Mouse (Mus musculus) forebrain, embryonic 13.5 days (tissue): ENCODE data around the gene Mrpl23. TPM values are rescaled to one million over a fixed set of nuclear protein-coding genes. Genes with fewer than 3 reads are reported as not detected.

Experiments
- ATAC-seq: fragments of 200-750 bp; cut with Nextera tagmentation; 2 replicates; pipeline ENCODE4 v1.8.0; 2017
- H3K27ac ChIP-seq: fragments of 300-500 bp; sonication (generic); 2 replicates; pipeline ENCODE4 v1.5.1; 2015; ENCODE audit warnings: inconsistent platforms, mild to moderate bottlenecking, moderate library complexity
- H3K27me3 ChIP-seq: fragments of 300-500 bp; sonication (generic); 2 replicates; pipeline ENCODE4 v1.6.1; 2015; ENCODE audit warnings: mild to moderate bottlenecking, inconsistent platforms
- H3K36me3 ChIP-seq: fragments of 300-500 bp; sonication (generic); 2 replicates; pipeline ENCODE4 v1.6.1; 2015; ENCODE audit warnings: mild to moderate bottlenecking, inconsistent platforms; ENCODE audit not compliant: poor library complexity, severe bottlenecking
- H3K4me1 ChIP-seq: fragments of 300-500 bp; sonication (generic); 2 replicates; pipeline ENCODE4 v1.6.1; 2015; ENCODE audit warnings: inconsistent platforms
- H3K4me2 ChIP-seq: fragments of 300-500 bp; sonication (generic); 2 replicates; pipeline ENCODE4 v1.6.1; 2015; ENCODE audit warnings: inconsistent platforms, mild to moderate bottlenecking, moderate library complexity
- H3K4me3 ChIP-seq: fragments of 300-500 bp; sonication (generic); 2 replicates; pipeline ENCODE4 v1.5.1; 2015; ENCODE audit warnings: mild to moderate bottlenecking, inconsistent platforms
- H3K9ac ChIP-seq: fragments of 300-500 bp; sonication (generic); 2 replicates; pipeline ENCODE4 v1.6.1; 2015; ENCODE audit warnings: mild to moderate bottlenecking, inconsistent platforms
- H3K9me3 ChIP-seq: fragments of 300-500 bp; sonication (generic); replicated peaks from 2 replicates; pipeline ENCODE4 v1.6.1; 2016; ENCODE audit warnings: inconsistent platforms
- WGBS: fragments of 180-500 bp; shearing (Covaris S2); methylation state at CpG from one replicate; pipeline ENCODE4 v1.1.7; 2015; 5-methylcytosine and 5-hydroxymethylcytosine counted together
- polyA plus RNA-seq: library from polyadenylated mRNA; unstranded; fragments of >200 nt; fragmentation: Nextera tagmentation; extraction: Ambion mirVana; gene quantifications from 2 replicates; pipeline ENCODE4 v1.2.1, GENCODE M21; 2015

The Mrpl23 gene
- polyA plus RNA-seq: 16.2 and 16.5 TPM in 2 replicates

DNA sequence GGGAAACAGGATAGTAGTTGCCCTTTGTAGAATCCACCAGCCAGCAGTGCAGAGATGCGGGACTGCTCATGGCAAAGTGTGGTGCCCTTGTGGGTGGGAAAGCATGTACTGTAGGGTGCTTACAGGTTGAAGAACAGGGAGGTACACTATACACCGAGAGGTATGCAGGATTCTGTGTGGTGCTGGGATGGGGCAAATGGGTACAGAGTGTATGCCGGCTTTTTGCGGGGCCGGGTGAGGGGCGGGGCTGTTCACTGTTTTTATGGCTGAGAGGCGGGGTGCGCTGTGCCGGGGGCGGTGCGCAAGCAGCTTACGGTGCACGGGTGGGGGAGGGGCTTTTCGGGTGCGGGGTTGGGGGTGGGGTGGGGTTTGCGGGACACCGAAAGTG lies at the start of gene Mrpl23:
Gene Mrpl23, plus strand, starts transcription at position 16 of the 388 bp plus-strand sequence.
- H3K4me1 ChIP-seq: peaks cover 19% of the 10 kb centered on the region
- peak; percentile 84 for ATAC-seq

DNA sequence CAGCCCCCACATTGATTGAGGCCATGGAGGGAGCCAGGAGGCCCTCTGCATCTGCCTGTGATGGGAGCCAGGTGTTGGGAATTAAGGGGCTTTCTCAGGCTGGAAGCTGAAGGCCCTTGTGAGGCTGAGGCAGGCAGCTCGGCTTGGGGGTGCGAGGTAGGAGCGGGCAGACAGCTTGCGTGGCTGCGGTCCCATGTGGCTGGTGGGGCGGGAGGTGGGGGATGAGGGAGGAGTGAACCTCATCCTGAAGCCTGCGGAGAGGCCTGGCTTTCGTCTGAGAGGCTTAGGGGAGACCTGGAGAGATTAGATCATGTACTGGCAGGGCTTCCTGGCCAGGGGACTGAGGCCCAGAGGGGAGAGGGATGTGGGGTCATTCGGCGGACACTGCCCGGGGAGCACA lies 49.4 kb upstream of the Mrpl23 start:
- no peak overlapping the region for H3K9ac ChIP-seq
- 56% methylated on average over 11 of the region's 11 CpGs for WGBS
- no peaks in the 10 kb centered on the region for H3K36me3 ChIP-seq
- H3K4me1 ChIP-seq: peaks cover 37% of the 10 kb centered on the region
- H3K9me3 ChIP-seq: no peaks in the 10 kb centered on the region
- H3K4me3 ChIP-seq: no peak overlapping the region
- H3K27me3 ChIP-seq: no peaks in the 10 kb centered on the region
- no peak overlapping the region for H3K4me2 ChIP-seq
- peak overlapping the region; percentile 71 for H3K27ac ChIP-seq
- ATAC-seq: no peak

More for the DNA sequence above, at the start of gene Mrpl23:
- Histone ChIP-seq H3K4me2 (peak within 1 kb of the TSS; percentile 73), H3K36me3 (peaks cover 4% of the 10 kb centered on the region; the same call in 1 of the 2 replicates), H3K9me3 (no peaks in the 10 kb centered on the region), H3K4me3 (peak within 1 kb of the TSS; percentile 63), H3K27ac (peak within 1 kb of the TSS; percentile 55), H3K27me3 (no peaks in the 10 kb centered on the region), H3K9ac (peak within 1 kb of the TSS; percentile 76)
- WGBS: 7% methylated on average over 17 of the region's 17 CpGs

DNA sequence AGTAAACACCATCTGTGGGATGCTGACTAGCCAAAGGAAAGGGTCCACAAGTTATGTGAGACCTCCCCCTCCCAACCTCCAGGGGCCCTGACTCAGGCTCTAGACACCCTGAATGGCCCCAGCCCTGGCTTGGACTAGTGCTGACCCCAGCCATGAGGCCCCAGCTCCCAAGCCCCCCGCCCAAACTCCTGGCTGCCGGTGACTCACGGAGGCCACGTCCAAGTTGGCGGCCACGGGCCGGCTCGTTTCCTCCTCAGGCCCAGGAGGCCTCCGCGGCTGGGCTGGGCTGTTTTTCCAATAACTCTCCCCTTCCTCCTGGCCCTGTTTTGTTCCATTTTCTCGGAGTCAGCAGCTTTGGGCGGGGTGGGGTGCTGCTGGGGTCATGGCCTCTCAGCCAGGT lies 47.7 kb upstream of the Mrpl23 start:
- no peak overlapping the region for H3K4me3 ChIP-seq
- H3K36me3 ChIP-seq: no peaks in the 10 kb centered on the region
- WGBS: 89% methylated on average over 12 of the region's 12 CpGs
- H3K27ac ChIP-seq: no peak overlapping the region
- no peak for ATAC-seq
- H3K9me3 ChIP-seq: no peaks in the 10 kb centered on the region
- no peak overlapping the region for H3K9ac ChIP-seq
- H3K4me2 ChIP-seq: no peak overlapping the region
- peaks cover 37% of the 10 kb centered on the region for H3K4me1 ChIP-seq
- no peaks in the 10 kb centered on the region for H3K27me3 ChIP-seq

DNA sequence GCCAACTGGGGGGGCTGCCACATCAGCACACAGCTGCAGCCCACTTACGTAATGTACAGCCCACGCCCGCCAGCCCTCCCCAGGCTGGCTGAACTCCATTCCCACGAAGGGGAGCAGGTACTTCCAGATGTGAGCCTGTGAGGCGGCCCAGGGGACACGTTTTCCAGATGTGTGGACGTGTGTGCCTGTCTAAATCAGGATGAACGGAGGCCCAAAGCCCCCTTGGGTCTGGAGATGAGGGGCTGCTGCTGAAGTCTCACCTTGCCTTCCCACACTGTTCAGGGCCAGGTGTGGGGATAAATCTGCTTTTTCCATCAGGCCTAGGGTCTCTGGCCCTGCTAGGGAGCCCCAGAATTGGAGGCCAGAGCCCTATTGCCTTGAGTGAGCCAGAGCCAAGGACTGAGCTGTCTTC lies 45.7 kb upstream of the Mrpl23 start:
- no peak overlapping the region for H3K4me3 ChIP-seq
- H3K27ac ChIP-seq: peak overlapping the region; percentile 36; the same call in 1 of the 2 replicates
- peak overlapping the region; percentile 8; the same call in 1 of the 2 replicates for H3K9ac ChIP-seq
- no peaks in the 10 kb centered on the region for H3K9me3 ChIP-seq
- H3K27me3 ChIP-seq: no peaks in the 10 kb centered on the region
- WGBS: 73% methylated on average over 8 of the region's 8 CpGs
- H3K4me1 ChIP-seq: peaks cover 31% of the 10 kb centered on the region
- no peaks in the 10 kb centered on the region for H3K36me3 ChIP-seq
- no peak overlapping the region for H3K4me2 ChIP-seq
- ATAC-seq: no peak

DNA sequence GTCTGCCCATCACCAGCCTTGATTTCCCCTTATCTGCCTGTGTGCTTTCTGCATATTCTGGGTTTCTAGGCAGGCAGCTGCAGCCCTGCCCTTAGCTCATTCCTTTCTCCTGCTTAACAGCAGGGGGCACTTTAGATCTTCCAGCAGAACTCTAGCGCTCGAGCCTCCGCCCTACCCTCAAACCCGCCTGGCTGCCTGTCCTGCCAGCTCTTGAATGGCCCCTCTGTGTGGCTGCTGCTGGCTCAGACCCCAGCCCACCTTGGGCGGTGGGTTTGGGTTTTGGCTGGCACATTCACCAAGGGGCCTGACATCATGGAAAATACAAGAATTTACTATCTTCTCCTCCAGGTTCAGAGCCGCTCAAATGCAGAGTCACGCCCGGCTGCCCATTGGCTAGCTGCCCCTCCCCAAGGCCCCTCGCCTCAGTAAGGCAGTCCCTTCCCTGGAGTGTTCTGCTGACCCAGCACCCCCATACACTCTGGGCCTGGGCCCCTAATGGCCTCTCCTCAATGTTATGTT lies 45.1 kb upstream of the Mrpl23 start:
- Histone ChIP-seq H3K27ac (no peak overlapping the region; the same call in 1 of the 2 replicates), H3K4me1 (peaks cover 25% of the 10 kb centered on the region), H3K9me3 (no peaks in the 10 kb centered on the region), H3K4me3 (no peak overlapping the region), H3K27me3 (no peaks in the 10 kb centered on the region), H3K9ac (peak overlapping the region; percentile 8; the same call in 1 of the 2 replicates), H3K4me2 (peak overlapping the region; percentile 15; the same call in 1 of the 2 replicates), H3K36me3 (no peaks in the 10 kb centered on the region)
- WGBS: 10% methylated on average over 9 of the region's 9 CpGs
- ATAC-seq: peak; percentile 80

DNA sequence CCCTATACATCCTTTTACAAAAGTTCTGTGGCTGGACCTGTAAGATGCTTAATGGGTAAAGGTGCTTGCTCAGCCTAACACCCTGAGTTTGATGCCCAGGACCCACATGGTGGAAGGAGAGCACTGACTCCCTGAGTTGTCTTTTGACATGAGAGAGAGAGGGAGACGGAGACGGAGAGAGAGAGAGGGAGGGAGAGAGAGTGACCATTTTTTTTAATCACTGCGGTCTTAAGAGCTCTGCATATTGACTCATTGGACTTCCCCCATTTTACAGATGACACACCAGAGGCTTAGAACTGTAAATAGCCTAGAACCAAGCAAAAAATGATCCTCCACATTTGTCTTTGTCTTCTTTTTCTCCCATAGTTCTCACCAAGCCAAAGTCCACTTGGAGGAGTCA lies 44.4 kb upstream of the Mrpl23 start:
- Histone ChIP-seq H3K36me3 (no peaks in the 10 kb centered on the region), H3K4me1 (peaks cover 18% of the 10 kb centered on the region), H3K9me3 (no peaks in the 10 kb centered on the region), H3K4me3 (no peak overlapping the region), H3K27ac (no peak overlapping the region), H3K9ac (no peak overlapping the region), H3K27me3 (no peaks in the 10 kb centered on the region), H3K4me2 (no peak overlapping the region)
- WGBS: 73% methylated on average over 3 of the region's 3 CpGs
- no peak for ATAC-seq

DNA sequence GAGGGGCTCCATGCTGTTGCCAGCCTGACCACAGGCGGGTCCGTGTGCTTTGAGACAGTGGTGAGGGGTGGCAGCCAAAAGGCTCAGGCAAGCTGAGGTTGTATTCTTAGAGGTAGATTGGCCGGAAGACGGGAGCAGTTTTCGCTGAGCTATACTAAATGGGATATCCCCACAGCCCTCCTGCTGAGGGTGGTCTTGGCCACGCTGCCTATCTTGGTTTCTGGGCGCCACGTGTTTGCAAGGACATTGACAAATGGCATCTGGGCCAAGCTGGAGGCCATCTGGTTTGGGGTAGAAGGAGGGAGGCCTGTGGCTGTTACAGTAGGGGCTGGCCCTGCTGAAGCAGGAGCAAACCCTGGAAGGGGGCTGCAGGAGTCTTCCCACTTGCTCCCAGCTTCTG lies 39.0 kb upstream of the Mrpl23 start:
- Histone ChIP-seq H3K27me3 (0 out of 2 replicates have a peak, but pooled peaks cover 3% of the 10 kb centered on the region), H3K9ac (no peak overlapping the region), H3K4me2 (no peak overlapping the region), H3K27ac (no peak overlapping the region), H3K36me3 (no peaks in the 10 kb centered on the region), H3K4me3 (no peak overlapping the region), H3K9me3 (no peaks in the 10 kb centered on the region), H3K4me1 (no peaks in the 10 kb centered on the region)
- ATAC-seq: no peak
- WGBS: 79% methylated on average over 8 of the region's 8 CpGs

DNA sequence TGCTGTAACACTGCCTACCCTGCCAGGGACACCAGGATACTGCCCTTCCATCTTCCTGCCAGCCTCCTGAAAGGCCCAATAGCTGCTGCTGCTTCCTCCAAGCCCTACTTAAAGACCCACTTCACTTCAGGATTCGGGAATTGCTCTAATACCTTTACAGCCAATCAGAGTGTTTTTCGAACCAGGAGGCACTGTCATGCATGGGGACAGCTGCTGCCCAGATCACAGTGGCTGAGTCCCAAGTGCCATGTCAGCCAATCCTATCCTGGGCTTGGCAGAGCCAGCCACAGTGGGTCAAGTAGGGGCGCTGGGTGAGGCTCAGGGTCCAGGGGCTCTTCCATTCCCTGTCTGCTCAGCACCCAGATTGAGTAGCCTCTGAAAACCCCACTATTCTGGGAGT lies 36.3 kb upstream of the Mrpl23 start:
- Histone ChIP-seq H3K27me3 (0 out of 2 replicates have a peak, but pooled peaks cover 3% of the 10 kb centered on the region), H3K4me1 (no peaks in the 10 kb centered on the region), H3K4me2 (no peak overlapping the region), H3K4me3 (no peak overlapping the region), H3K9ac (no peak overlapping the region), H3K36me3 (no peaks in the 10 kb centered on the region), H3K27ac (no peak overlapping the region), H3K9me3 (no peaks in the 10 kb centered on the region)
- no peak for ATAC-seq
- 76% methylated on average over 3 of the region's 3 CpGs for WGBS

DNA sequence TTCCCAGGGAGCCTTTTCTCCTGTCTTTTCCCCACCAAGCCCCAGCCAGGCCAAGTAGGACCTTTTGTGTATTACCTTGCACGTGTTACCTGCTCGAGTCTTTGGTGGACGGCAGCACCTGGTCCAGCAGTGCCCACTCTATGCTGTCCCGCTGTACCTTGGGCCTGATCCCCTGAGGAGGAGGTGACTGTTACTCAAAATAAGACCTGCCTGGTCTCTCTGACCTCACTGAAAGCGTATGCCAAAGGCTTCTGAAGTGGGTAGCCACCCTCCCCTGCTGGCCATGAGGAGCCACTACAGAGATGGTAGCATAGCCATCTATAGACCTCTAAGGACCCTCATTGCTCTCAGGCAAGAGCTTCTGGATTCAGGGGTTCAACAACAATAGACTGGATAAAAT lies 35.7 kb upstream of the Mrpl23 start:
- Histone ChIP-seq H3K36me3 (no peaks in the 10 kb centered on the region), H3K9ac (no peak overlapping the region), H3K4me2 (no peak overlapping the region), H3K9me3 (no peaks in the 10 kb centered on the region), H3K4me3 (no peak overlapping the region), H3K27me3 (0 out of 2 replicates have a peak, but pooled peaks cover 3% of the 10 kb centered on the region), H3K27ac (no peak overlapping the region), H3K4me1 (no peaks in the 10 kb centered on the region)
- WGBS: 85% methylated on average over 5 of the region's 5 CpGs
- no peak for ATAC-seq

DNA sequence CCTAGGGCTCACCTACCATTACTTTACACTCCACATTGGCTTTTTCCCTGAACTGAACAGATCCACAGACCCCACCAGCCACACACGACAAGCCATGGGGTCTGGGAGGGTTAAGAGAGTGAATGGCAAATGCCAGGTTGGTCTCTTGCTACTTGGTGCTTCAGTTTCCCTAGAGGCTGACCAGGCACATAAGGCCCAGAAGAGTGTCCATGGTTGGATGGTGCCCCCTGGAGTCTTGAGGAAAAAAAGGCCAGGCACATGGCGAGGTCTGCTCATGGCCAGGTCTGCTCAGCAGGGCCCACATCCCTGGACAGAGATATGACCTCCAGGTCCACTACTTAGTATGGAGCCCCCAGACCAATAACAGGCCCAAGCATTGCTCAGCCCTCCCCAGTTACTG lies 34.7 kb upstream of the Mrpl23 start:
- Histone ChIP-seq H3K27ac (no peak overlapping the region), H3K9ac (no peak overlapping the region), H3K9me3 (no peaks in the 10 kb centered on the region), H3K36me3 (no peaks in the 10 kb centered on the region), H3K4me3 (no peak overlapping the region), H3K4me2 (no peak overlapping the region), H3K27me3 (0 out of 2 replicates have a peak, but pooled peaks cover 3% of the 10 kb centered on the region), H3K4me1 (no peaks in the 10 kb centered on the region)
- ATAC-seq: no peak
- 87% methylated on average over 2 of the region's 2 CpGs for WGBS

DNA sequence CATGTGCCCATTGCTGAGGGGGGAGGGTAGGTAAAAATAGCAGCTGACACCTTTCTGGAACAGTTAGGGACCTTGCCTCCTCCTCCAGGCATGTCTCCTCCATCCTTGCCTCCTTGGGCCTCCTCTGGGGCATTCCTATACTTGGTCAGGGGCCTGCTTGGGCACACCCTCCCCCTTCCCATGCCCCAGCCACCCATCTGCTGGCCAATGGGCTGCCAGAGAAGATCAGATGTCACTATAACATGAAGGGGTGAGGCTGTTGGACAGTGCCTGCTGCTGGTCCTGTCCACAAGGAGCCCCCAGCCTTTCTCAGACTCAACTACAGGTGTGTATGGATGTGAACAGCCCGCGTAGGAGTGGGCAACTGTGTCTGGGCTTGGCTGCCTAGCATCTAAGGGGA lies 33.9 kb upstream of the Mrpl23 start, which contains the start of gene Tnnt3:
Gene Tnnt3, plus strand, starts transcription at position 262 of the 400 bp plus-strand sequence.
- no peak within 1 kb of the TSS for H3K27ac ChIP-seq
- H3K4me3 ChIP-seq: no peak within 1 kb of the TSS
- H3K9me3 ChIP-seq: no peaks in the 10 kb centered on the region
- H3K9ac ChIP-seq: no peak within 1 kb of the TSS
- WGBS: 92% methylated on average over 2 of the region's 2 CpGs
- H3K36me3 ChIP-seq: no peaks in the 10 kb centered on the region
- H3K4me1 ChIP-seq: no peaks in the 10 kb centered on the region
- H3K27me3 ChIP-seq: 0 out of 2 replicates have a peak, but pooled peaks cover 3% of the 10 kb centered on the region
- ATAC-seq: no peak
- H3K4me2 ChIP-seq: no peak within 1 kb of the TSS

DNA sequence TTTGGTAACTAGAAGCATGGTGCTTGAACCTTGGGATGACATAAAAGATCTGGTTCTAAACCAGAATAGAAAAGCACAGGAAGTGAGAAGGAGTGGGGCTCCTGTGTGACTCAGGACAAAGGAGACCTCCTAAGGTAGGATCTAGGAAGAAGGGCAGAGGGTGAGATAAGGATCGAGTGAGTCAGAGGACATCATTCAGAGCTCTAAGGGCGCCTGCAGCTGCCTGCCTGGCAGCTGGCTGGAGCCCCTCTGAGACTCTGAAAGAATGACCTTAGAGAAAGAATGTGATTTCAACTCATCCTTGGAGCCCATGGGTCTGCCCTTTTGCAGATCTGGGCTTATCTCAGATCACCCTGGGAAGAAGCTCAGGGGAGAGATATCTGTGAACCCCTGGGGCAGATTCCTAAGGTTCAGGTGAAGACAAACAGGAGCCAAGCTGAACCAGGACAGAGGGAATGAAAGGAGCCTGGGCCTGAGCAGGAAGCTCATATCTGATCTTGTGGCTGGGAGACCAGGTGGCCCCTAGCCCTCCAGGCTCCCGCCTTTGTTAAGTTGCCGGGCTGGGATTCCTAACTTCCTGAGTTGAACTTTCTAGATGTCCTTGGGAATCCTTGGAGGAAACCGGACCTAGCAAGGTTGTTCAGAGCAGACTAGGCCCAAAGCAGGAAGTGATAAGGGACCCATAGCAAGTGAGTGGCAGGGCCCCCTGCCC lies 33.3 kb upstream of the Mrpl23 start:
- ATAC-seq: no peak
- H3K4me3 ChIP-seq: no peak overlapping the region
- whole genome bisulfite sequencing: 79% methylated on average over 5 of the region's 5 CpGs
- H3K27ac ChIP-seq: no peak overlapping the region
- H3K4me1 ChIP-seq: no peaks in the 10 kb centered on the region
- H3K4me2 ChIP-seq: no peak overlapping the region
- no peaks in the 10 kb centered on the region for H3K9me3 ChIP-seq
- 0 out of 2 replicates have a peak, but pooled peaks cover 3% of the 10 kb centered on the region for H3K27me3 ChIP-seq
- H3K36me3 ChIP-seq: no peaks in the 10 kb centered on the region
- no peak overlapping the region for H3K9ac ChIP-seq
